Mouse (Mus musculus) frontal cortex, postnatal 36 days (tissue): ENCODE measurements at regions not wholly inside any gene's neighbourhood (a gene's known extent, or its start where the extent isn't known, plus 50 kb on each side); places are given as distances from the start of the nearest gene placed in this dataset.
A peak's percentile ranks its signal among the peaks of the same experiment; 100 is the strongest.

Experiments used
- DNase-seq, 2 experiments: peaks; one replicate each; pipeline ENCODE4 v3.0.0; 2022; ENCODE audit warnings: low spot score in 2 of 2

DNA sequence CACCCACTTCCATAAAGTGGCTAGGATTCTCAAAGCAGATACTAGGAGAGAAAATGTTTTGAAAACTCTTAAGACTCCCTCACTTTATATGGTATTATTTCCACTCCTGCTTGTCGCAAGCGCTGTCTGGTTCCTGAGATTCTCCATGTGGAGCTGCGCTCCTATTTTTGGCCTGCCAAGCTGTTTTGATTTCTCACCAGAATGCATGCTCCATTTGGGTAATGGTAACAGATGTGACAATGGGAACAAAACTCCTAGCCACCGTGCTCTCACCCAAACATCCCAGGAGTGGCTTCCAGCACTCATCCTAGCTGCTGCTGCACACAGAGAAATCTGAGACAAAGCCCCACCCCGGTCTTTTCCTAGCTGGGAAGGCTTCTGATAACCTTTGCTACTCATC is 749.6 kb downstream of the Ntrk3 start:
- peak; percentile 45 to 84 for DNase-seq

DNA sequence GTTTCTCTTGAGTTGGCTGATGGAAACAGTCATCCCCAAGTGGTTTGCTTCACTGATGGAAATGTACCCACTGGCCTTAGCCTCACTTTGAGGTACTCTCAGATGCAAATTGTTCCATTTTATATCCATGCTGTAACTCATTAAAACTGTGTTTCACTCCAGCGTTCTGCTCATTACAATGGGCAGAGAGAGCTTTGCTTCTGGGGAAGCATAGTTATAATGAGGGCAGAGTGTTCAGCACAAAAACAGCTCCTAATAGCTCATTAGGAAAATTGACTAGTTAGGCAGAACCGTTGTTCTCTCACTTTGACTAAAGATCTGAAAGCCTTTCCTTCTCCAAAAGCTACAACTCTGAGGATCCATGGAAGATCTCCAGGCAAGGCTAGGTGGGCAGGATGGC is 771.2 kb downstream of the Ntrk3 start:
- DNase-seq, result no peak

DNA sequence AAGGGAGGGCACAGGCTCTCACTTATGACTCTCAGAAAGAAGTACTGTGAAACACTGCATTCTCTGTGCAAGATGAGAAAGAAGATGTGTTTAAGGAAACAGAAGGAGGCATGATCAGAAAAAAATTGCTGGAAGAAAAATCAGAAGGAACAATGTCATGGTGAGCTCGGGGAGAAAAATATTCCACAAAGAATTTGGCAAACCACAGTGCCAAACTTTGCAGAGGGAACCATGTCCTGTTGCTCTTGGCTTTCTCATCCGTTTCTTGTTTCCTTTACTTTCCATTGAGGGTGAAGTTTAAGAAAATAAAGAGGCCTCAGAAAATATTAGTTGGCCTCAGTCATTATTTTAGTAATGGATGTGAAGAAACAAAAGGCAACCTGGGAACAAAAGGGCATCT is 804.4 kb downstream of the Ntrk3 start:
- DNase-seq, result no peak

DNA sequence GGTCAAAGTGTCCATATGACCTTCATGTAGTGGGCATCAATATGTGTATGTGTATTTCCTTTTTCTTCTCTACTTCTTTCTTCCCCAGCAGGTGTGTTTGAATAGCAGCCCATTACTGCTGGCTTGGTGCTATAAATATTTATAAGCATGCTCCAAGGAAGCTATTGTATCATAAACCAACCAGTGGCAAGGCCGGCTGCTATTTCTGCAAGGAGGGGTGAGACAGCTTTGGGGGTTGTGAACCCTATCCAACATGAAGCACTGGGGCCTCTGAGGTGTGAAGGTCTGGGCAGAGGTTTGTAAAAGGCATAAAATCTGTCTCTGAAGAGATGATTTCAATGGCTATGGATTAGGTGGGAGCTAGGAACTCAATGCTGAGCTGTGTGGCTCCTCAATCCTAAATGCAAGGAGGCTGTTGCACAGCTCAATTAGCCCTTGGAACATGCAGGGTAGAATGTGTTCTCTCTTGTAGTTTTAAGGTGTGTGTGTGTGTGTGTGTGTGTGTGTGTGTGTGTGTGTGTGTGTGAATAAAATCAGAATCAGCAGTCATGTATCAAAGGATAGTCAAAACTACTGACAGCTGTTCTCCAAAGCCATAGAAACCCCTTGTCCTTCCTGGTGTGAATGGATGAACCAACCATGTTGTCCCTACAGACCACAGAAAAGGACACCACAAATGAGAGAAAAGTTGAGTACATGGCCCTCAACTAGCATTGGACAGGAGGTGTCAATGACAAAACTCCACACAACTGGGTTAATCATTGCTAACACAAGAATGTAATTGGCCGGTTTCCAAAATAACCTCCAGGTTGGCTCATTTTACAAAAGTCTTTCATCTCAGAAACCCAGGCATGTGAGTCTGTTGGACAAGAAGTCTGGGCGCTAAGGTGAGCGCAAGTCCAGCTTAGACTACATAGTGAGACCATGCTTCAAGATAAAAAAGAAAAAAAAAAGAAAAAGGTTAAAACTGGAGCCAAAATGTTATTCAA is 809.0 kb downstream of the Ntrk3 start:
- no peak for DNase-seq

DNA sequence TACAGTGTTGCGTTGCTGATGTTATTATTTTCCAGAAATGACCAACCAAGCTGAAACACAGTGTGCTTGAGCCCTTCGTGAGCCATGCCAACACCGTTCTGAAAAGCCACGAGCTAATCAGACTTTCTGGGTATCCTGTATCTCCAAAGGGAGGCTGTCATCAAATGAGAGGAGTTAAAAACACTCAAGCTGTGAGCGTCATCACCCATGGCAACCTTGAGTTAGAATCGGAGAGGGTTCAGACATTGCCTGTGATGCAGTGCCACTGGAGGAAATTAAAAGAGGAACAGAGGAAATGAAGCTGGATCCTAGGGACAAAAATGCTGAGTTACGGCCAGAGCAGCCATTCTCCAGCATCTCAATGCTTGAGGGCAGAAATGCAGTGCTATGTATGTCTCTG is 838.6 kb downstream of the Ntrk3 start:
- no peak for DNase-seq

DNA sequence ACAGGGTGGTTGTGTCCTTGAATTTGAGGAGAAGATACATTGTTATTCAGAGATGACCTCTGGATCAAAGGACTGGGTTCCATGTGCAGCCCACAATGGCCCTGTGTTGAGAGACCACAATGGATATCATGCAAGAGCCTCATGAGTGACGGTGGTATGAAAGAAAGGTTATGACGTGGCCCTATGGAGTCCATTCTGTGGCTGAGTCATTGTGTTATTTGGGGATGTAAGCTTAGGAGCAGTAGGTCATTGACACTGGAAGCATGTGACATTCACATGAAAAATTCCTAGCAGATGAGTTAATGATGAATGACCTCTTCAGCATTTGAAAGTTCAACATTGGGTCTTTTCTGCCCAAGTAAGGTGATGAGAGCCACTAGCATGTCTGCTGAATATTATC is 849.3 kb downstream of the Ntrk3 start:
- no peak for DNase-seq

DNA sequence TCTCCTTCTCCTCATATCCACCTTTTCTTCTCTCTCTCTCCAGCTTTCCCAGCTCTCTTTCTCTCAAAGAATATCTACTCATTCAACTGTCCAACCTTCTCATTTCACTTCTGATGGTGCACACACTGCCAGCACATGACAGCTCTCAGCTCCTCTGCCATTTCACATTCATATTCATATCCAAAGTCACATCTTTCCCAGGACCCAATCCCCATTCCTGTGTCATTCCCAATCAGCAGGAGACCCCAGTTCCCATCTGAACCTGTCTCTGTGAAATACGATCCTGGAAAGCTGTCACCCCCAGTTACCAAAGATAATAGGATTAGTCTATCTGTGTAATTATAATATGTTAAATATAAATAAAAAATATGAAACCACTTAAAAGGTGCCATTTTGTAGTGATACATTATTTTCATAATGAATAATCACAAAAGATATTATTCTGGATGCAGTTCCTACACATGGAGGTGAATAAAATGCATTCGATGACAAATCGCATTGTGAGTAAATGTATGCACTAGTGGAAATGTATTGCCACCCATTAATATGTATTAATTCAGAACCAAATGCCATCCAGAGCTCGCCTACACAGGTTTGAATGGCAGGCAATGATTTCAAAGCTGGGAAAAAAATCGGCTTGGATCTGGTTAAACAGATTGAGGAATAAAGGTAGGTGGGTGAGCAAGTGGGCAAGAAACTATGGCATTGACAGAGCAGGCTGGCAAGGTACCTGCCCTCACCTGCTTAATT is 855.0 kb downstream of the Ntrk3 start:
- no peak for DNase-seq

DNA sequence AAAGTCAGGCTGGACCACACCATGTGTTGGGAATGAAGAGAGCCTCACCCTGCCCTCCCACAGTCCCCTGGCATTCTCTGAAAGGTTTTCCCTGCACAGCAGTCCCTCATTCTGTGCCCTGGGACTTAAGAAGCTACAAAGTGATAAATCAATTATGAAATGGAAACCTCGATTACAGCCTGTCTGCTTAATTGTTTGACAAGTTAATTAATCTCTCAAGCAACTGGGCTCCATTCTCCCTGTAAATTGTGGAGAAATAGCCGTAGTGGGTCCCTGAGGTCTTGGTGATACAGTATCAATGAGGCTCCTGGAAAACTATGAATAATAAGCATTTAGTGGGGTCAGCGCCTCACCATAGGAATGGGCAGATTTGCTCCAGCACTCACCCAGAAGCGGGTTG is 870.3 kb downstream of the Ntrk3 start:
- no peak for DNase-seq

DNA sequence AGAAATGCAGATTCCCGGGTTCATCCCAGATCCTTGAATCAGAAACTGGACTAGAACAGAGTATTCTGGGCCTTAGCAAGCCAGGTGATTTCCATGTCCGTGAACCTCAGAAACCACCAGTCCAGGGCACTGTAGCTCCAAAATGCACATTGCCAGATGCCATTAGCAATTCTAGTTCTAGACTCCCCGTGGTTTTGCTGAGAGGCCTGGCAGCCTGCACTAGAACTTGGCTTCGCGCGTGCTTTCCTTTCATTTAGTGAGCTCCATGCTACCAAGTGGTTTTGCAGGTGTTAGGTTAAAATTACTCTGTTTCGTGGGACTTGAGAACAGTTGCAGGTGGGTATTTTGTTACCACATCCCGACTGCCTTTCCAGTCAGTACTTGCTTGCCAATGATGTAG is 876.0 kb downstream of the Ntrk3 start:
- DNase-seq, result no peak

DNA sequence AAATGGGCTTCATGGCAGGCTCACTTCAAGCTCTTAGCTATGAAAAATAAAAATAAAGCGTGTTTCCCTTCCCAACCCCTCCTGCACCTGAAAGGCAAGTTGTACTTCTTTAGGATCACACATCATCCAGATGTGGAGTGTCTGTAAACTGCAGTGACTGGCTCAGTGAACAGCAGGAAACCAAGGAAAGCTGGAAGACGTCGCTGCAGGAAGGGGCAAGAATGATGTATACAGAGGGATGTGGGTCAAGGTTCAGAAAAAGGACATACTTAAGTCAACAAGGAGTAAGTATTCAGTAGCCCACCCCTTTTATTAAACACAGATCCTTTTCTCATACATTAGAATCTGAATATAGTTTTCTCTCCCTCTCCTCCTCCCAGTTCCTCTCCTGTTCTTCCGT is 879.4 kb downstream of the Ntrk3 start:
- no peak for DNase-seq

DNA sequence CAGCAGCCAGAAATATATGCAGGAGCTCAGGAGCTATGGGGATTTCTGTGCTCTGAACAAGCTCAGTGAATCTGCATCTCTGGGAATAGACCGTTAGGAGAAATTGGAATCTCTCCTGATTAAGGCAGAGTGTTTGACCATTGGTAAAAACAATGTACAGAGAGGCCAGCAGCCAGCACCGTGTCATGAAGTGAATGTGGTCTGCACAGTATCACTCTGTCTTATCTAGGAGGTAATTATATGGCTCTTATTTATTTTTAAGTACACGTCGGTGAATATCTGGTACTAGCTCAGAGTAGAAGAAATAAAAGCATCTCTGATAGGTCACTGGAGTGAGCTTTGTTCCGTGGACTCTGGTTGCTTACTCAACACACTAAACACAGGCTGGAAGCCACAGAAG is 879.8 kb downstream of the Ntrk3 start:
- no peak for DNase-seq

DNA sequence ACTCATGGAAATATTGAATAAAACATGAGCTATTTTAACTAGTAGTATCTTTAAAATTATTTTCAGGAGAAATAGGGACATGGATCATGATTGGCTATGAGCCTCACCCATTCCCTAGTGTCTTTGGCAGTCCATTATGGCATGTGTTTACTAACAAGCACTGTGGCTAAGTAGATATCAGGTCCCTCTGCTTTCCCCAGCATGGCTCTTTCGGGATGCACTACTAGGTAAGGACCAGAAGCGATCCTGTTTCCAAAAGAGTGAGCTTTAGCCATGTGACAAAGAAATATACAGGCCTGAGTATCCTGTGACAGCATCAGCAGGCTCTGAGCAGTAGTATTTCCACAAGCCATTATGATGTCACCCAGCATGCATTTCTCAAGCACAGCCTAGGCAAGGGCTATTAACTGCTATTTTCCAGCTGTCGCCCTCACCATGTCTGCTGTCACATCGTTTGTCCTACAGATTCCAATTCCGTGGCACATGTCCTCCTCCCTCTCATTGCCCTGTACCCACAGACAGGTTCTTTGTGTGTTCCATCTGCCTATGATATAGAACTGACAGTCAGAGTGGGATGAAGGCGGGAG is 882.1 kb downstream of the Ntrk3 start:
- DNase-seq, result no peak

DNA sequence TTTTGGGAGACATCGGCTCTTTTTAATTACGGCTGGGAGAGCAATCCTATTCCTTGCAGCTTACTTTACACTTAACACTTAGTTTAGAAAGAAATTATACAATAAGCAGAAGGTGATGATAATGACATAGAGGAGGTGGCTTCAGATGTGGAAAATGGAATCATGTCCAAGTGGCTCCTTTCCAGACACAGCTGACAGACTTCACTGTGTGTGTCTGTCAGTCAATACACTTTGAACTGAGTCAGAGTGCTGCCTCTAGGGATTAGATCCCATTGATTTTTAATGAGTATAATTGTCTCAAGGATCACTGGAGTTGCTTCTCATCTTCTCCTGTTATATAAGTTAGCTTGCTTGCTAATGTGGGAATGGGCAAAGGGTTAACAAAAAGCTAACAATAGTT is 882.7 kb downstream of the Ntrk3 start:
- no peak for DNase-seq

DNA sequence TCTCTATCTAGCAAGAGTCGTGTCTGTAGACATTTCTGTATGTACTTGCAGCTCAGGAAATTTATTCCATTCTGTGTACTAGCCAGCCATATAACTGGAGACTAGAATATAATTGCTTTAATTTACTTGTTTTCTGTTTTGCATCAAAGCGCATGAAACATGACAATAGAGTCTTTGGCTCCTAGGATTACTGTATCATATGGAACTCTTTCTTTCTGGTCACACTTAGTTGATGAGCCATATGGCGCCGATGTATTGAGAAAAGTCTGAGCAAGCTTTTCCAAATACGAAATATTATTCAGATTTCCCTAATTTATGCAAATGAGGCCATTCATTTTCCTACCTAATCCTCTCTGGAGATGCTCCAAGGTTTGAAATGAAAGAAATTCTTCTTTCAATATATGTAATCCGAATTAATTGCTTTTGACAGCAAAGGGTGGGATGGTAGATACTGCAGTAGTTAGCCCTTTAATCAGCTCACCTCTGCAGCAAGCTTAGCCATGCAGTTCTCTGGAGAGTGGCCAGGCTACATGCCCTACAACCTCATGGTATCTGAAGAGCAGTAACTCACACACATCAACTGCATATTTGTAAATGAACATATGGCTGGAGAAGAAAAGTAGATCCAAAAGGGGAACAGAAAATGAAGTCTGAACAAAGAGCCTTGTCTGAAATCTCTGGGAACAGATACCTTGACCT is 913.4 kb downstream of the Ntrk3 start:
- no peak for DNase-seq

DNA sequence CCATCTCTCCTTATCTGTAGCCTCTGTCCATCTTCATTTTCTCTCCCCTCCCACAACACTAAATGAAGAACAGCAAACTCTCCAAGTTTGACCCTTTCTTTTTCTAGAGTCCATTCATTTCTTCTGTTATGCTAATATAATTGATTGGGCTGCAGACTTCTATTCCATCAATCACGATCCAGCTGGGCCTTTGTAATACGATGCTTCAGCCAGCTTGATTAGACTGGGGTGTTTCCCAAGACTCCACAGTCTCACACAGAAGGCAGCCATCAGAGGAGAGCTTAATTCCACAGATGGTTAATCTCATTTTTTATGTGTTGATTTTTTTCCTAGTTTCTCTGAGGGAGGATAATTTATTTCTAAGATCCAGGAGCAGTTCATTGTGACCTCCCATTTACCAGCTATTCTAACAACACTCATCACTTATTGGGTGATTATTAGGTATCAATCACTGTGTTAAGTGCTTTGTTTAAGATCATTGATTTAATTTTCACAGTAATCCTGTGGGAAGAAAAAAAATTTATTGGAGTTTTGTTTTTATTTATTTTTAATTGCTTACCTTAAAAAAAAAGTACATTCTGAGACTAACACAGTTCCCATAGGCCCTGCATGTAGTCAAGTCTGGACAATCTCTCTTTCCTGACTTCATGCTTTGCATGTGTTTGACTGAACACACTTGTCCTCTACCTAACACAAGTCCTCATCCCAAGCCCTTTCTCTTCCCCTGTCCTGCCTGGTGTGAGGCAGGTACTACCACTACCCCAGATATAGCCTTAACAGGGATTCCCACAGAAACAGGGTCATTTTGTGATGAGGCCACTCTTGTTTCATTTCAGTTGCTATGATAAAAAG is 925.5 kb downstream of the Ntrk3 start:
- DNase-seq, result no peak

DNA sequence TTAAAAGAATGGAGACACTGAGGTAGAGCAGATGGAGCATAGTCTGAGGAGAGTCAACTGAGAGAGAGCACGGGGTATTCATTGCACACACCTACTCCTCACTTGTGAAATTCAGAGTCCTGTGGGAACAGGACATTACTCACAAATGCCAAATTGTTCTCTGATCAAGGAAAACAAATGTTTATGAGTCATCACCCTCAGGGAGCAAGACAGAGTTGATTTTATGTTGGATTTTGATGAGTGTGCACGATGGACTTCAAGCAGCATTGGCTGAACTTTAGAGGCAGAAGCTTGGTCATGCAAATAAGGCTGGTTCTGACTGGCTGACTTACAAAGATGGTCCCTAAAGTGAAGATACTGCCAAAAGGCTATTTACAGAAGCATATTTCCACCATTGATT is 951.0 kb downstream of the Ntrk3 start:
- no peak for DNase-seq

DNA sequence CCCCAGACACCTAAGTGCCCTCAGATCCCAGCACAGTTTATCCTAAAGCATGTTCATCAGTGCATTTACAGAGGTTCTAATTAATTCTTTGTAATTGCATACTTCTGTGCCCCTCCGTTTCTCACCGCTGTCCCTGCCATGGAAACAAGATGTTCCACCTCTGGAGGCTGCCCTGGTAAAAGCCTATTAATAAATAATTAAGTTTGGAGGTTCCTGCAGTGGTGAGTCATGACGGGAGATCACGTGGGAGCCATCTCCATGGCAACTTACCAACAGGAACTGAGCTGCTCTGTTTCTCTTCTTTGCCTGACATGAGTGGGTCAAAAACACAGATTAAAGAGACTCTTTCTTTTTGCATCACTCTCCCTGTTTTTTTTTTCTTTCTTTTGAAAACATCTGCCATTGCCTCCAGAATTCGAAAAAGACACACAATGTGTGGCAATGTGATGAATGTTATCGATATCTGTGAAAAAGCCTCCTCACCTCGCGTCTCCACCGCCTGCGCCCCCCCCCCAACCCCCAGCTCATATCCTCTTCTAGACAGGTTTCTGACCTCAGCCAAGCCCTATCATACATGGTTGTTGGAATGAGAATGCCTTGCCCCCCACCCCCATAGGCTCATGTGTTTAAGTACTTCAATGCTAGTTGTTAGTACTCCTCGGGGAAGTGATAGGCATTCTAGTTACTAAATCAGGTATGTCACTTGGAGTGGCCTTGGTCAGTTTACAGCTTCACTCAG is 965.9 kb downstream of the Ntrk3 start:
- peak; percentile 35 to 38 for DNase-seq

DNA sequence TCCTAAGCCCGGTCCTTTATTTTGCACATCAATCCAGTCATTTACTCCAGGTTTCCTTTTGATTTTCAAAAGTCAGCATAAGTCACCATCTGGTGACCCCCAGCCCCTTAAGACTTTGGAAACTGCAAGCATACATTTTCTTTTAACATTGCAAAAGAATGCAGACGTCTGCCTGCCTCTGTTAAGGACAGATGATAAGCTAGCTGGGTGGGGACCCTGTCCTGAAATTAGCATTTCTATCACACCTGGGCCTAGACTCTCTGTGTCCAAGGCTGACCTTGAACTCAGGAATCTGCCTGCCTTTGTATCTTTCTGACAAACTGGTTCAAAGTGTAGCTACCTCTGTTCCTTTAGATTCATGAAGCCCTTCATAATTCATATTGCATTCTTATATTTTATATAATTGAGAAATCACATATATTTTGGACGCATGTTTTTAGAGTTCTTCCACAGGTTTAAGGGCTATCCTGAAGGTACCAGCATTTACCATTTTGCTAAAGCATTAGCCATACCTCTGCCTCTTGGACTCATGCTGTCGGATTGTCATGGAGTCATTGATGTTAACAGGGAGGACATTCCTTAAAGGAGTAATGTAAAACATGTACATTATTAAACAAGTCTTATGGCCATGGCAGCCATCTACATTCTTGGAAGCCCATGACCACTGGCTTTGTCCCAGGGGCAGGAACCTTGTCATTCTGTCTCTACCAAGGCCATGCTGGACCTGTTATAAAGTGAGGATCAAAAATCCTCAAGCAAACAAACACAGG is 998.6 kb downstream of the Ntrk3 start:
- no peak for DNase-seq
